Comparison of ENCODE assay signal across 9 mouse cellular contexts in genomic region chr6:29396714-29397540, GRCm38 (mm10). TPM values are rescaled to one million over a fixed set of nuclear protein-coding genes. Genes with fewer than 3 reads are reported as not detected.
DNase-seq lines count a peak whose midpoint lies in the region; ATAC-seq and TF ChIP-seq lines count a peak whose summit lies in the region.
"Had no signal": no experiment of that assay in that cellular context is flagged by ENCODE, and none has a peak within 500 bp of the region (broad histone marks: within the 10 kb centered on the region; RNA-seq: fewer than 3 reads in every experiment).

No protein-coding gene starts in this region.

- H3K36me3 ChIP-seq in heart, adult 2 months (ENCODE audit: control insufficient read depth, insufficient read depth, low read length), result no peaks in the 10 kb centered on the region
- no peaks in the 10 kb centered on the region for H3K36me3 ChIP-seq in C2C12 (ENCODE audit: control insufficient read depth, insufficient read depth)
- H3K36me3 ChIP-seq in hindbrain, embryonic 11.5 days (ENCODE audit: control insufficient read depth, insufficient read depth, low read length), result no peaks in the 10 kb centered on the region
- no peaks in the 10 kb centered on the region for H3K36me3 ChIP-seq in midbrain, embryonic 11.5 days (ENCODE audit: control insufficient read depth, insufficient read depth, low read length)

- H3K9me3 ChIP-seq in hindbrain, embryonic 11.5 days (ENCODE audit: control insufficient read depth, low read length), result no peaks in the 10 kb centered on the region
- H3K9me3 ChIP-seq in midbrain, embryonic 11.5 days (ENCODE audit: control insufficient read depth, low read length), result no peaks in the 10 kb centered on the region

- no peaks in the 10 kb centered on the region; the same call in 1 of the 2 replicates for H3K27me3 ChIP-seq in heart, adult 2 months (ENCODE audit: control insufficient read depth, insufficient read depth, low read length)
- H3K27me3 ChIP-seq in C2C12 (ENCODE audit: control insufficient read depth, insufficient read depth, insufficient read length), result peaks cover 3% of the 10 kb centered on the region
- H3K27me3 ChIP-seq in hindbrain, embryonic 11.5 days (ENCODE audit: control insufficient read depth, insufficient read depth, low read length), result peaks cover 9% of the 10 kb centered on the region; the same call in 1 of the 2 replicates
- peaks cover 5% of the 10 kb centered on the region; the same call in 1 of the 2 replicates for H3K27me3 ChIP-seq in midbrain, embryonic 11.5 days (ENCODE audit: control insufficient read depth, insufficient read depth, low read length)

- H3K4me2 ChIP-seq in hindbrain, embryonic 11.5 days (replicated peaks; ENCODE audit: low read depth, low read length), result peak overlapping the region; percentile 88
- H3K4me2 ChIP-seq in midbrain, embryonic 11.5 days, result peak overlapping the region; percentile 81

- ATAC-seq in hindbrain, embryonic 11.5 days (ENCODE audit: low FRiP score), result peak; percentile 83
- ATAC-seq in midbrain, embryonic 11.5 days (ENCODE audit: low FRiP score), result peak; percentile 86

- H3K27ac ChIP-seq in heart, adult 2 months, result 0 out of 2 replicates have a peak overlapping the region, but pooled peaks have one; percentile 38
- peak overlapping the region; percentile 51 for H3K27ac ChIP-seq in hindbrain, embryonic 11.5 days (ENCODE audit: low read depth, low read length)
- no peak overlapping the region; the same call in 1 of the 2 replicates for H3K27ac ChIP-seq in midbrain, embryonic 11.5 days (ENCODE audit: low read depth, low read length)
- H3K27ac ChIP-seq: macrophage had no signal

- H3K4me1 ChIP-seq in heart, adult 2 months (ENCODE audit: control insufficient read depth, insufficient read depth, low read length), result 0 out of 2 replicates have a peak, but pooled peaks cover 2% of the 10 kb centered on the region
- H3K4me1 ChIP-seq in hindbrain, embryonic 11.5 days (replicated peaks; ENCODE audit: control insufficient read depth, insufficient read depth, low read length), result peaks cover 3% of the 10 kb centered on the region
- peaks cover 4% of the 10 kb centered on the region for H3K4me1 ChIP-seq in midbrain, embryonic 11.5 days (ENCODE audit: control insufficient read depth, insufficient read depth, low read length)

- no peak for DNase-seq in heart, adult 2 months
- DNase-seq in heart, adult 18-20 months, result no peak
- peak; percentile 40 for DNase-seq in brain, embryonic 14.5 days (ENCODE audit: low read depth)
- peak; percentile 58 for DNase-seq in hindbrain, embryonic 11.5 days (ENCODE audit: low spot score)
- peak; percentile 95 for DNase-seq in midbrain, embryonic 11.5 days (ENCODE audit: low spot score, missing footprints)
- no peak for DNase-seq in urinary bladder, postnatal 4 days (ENCODE audit: low spot score in 2 of 2)
- DNase-seq in adipocyte (ENCODE audit: low spot score), result no peak

- TF ChIP-seq CTCF in heart, adult 2 months (IDR thresholded peaks at IDR 0.05), result no peak
- TF ChIP-seq CTCF in C2C12 (IDR thresholded peaks at IDR 0.05; ENCODE audit: control insufficient read depth, insufficient read depth, insufficient read length), result no peak
- TF ChIP-seq CTCF in brain, embryonic 14.5 days (IDR thresholded peaks at IDR 0.05; ENCODE audit: borderline replicate concordance, extremely low read depth, insufficient read depth, insufficient read length), result no peak

- peak overlapping the region; percentile 94 for H3ac ChIP-seq in C2C12 (ENCODE audit: control insufficient read depth, insufficient read length, low read depth)

- H3K79me3 ChIP-seq in C2C12 (ENCODE audit: low read depth), result no peaks in the 10 kb centered on the region

- TF ChIP-seq EP300 in heart, adult 2 months (IDR thresholded peaks at IDR 0.05; ENCODE audit: insufficient read depth, low read depth, low read length), result no peak

- H3K9ac ChIP-seq in heart, adult 2 months (ENCODE audit: low read depth, low read length), result peak overlapping the region; percentile 79
- peak overlapping the region; percentile 79 for H3K9ac ChIP-seq in hindbrain, embryonic 11.5 days (ENCODE audit: low read depth, low read length)
- peak overlapping the region; percentile 78 for H3K9ac ChIP-seq in midbrain, embryonic 11.5 days (ENCODE audit: low read length)

- intact Hi-C loops in heart, adult 2 months (cut with DNase I), result loop anchor here (10.0 kb wide), 1 partner anchor 248 kb away; no protein-coding TSS in a partner anchor

- no peak for TF ChIP-seq POLR2A in heart, adult 2 months (IDR thresholded peaks at IDR 0.05; ENCODE audit: insufficient read depth, low read depth, low read length)
- TF ChIP-seq POLR2A in brain, embryonic 14.5 days (IDR thresholded peaks at IDR 0.05; ENCODE audit: borderline replicate concordance, extremely low read depth, insufficient read depth, insufficient read length, poor library complexity, severe bottlenecking), result no peak

- no peaks in the 10 kb centered on the region for H3K79me2 ChIP-seq in heart, adult 2 months (replicated peaks; ENCODE audit: control insufficient read depth, insufficient read depth, low read length)
- no peaks in the 10 kb centered on the region for H3K79me2 ChIP-seq in C2C12 (ENCODE audit: control insufficient read depth, insufficient read depth)

- 18% methylated on average over 24 of the region's 24 CpGs for WGBS in heart, adult 2 months
- WGBS in hindbrain, embryonic 11.5 days, result 2% methylated on average over 20 of the region's 24 CpGs
- 1% methylated on average over 24 of the region's 24 CpGs for WGBS in midbrain, embryonic 11.5 days

- H3K4me3 ChIP-seq in heart, adult 2 months, result peak overlapping the region; percentile 65
- peak overlapping the region; percentile 21 for H3K4me3 ChIP-seq in C2C12 (ENCODE audit: insufficient read depth, poor library complexity, severe bottlenecking)
- H3K4me3 ChIP-seq in hindbrain, embryonic 11.5 days (ENCODE audit: low read depth, low read length), result peak overlapping the region; percentile 68
- peak overlapping the region; percentile 64 for H3K4me3 ChIP-seq in midbrain, embryonic 11.5 days (ENCODE audit: low read depth, low read length)

TF ChIP-seq in C2C12, 6 proteins besides CTCF, POLR2A, EP300 and RAD21:
- TF ChIP-seq CEBPB (IDR thresholded peaks at IDR 0.05; ENCODE audit: low read depth), result no peak
- TF ChIP-seq MYOG (IDR thresholded peaks at IDR 0.05; ENCODE audit: control insufficient read depth, extremely low read depth, insufficient read length), result no peak
- TF ChIP-seq MAX (IDR thresholded peaks at IDR 0.05), result no peak
- TF ChIP-seq USF1 (IDR thresholded peaks at IDR 0.05; ENCODE audit: low read depth), result no peak
- no peak for TF ChIP-seq FOSL1 (IDR thresholded peaks at IDR 0.05; ENCODE audit: insufficient read depth, low read length, poor library complexity, severe bottlenecking)
- TF ChIP-seq MYOD1 (IDR thresholded peaks at IDR 0.05; ENCODE audit: control insufficient read depth, insufficient read length, low read depth), result no peak

RNA-seq across cellular contexts. Expression of gene Ccdc136, which starts 0.8 kb away (rescaled TPM):
- 1 to 10 TPM; 1.7 to 2.4 TPM for total RNA-seq in heart, adult 2 months (2021)
- 2.1 and 3.0 TPM in 2 replicates for polyA plus RNA-seq in heart, adult 2 months (2012; rRNA removed)
- 1 to 10 TPM; 1.6 to 2.1 TPM for total RNA-seq in heart, adult 18-20 months (2021)
- polyA plus RNA-seq in C2C12 (2012; fragmentation: generic; extraction: Trizol), result 8.1 TPM
- polyA plus RNA-seq in brain, embryonic 14.5 days (2012; rRNA removed), result 44.5 and 46.7 TPM in 2 replicates
- polyA plus RNA-seq in hindbrain, embryonic 11.5 days (2014; fragmentation: Nextera tagmentation; extraction: Ambion mirVana), result 25.4 and 27.0 TPM in 2 replicates
- polyA plus RNA-seq in midbrain, embryonic 11.5 days (2014; fragmentation: Nextera tagmentation; extraction: Ambion mirVana), result 20.5 and 22.4 TPM in 2 replicates
- polyA plus RNA-seq: macrophage had no signal

RNA-seq across cellular contexts. Expression of gene Opn1sw, which starts 8.7 kb away (rescaled TPM):
- total RNA-seq in heart, adult 2 months (2021), result not detected
- polyA plus RNA-seq in heart, adult 2 months (2012; rRNA removed), result 0.67 TPM in 1 of 2 replicates, not detected in the other
- not detected for total RNA-seq in heart, adult 18-20 months (2021)
- polyA plus RNA-seq in C2C12 (2012; fragmentation: generic; extraction: Trizol), result 0.06 TPM
- 0.11 and 0.32 TPM in 2 replicates for polyA plus RNA-seq in brain, embryonic 14.5 days (2012; rRNA removed)
- polyA plus RNA-seq in hindbrain, embryonic 11.5 days (2014; fragmentation: Nextera tagmentation; extraction: Ambion mirVana), result 0.10 and 0.31 TPM in 2 replicates
- polyA plus RNA-seq in midbrain, embryonic 11.5 days (2014; fragmentation: Nextera tagmentation; extraction: Ambion mirVana), result 0.19 and 0.25 TPM in 2 replicates
- polyA plus RNA-seq: macrophage had no signal

RNA-seq across cellular contexts. Expression of gene Flnc, which starts 36.1 kb away (rescaled TPM):
- total RNA-seq in heart, adult 2 months (2021), result 100 to 1,000 TPM; 192 to 222 TPM
- polyA plus RNA-seq in heart, adult 2 months (2012; rRNA removed), result 56.0 and 69.0 TPM in 2 replicates
- 100 to 1,000 TPM; 215 to 222 TPM for total RNA-seq in heart, adult 18-20 months (2021)
- polyA plus RNA-seq in C2C12 (2012; fragmentation: generic; extraction: Trizol), result 51.0 TPM
- polyA plus RNA-seq in brain, embryonic 14.5 days (2012; rRNA removed), result 3.2 and 9.7 TPM in 2 replicates
- polyA plus RNA-seq in hindbrain, embryonic 11.5 days (2014; fragmentation: Nextera tagmentation; extraction: Ambion mirVana), result 2.5 and 2.9 TPM in 2 replicates
- 1.8 and 2.5 TPM in 2 replicates for polyA plus RNA-seq in midbrain, embryonic 11.5 days (2014; fragmentation: Nextera tagmentation; extraction: Ambion mirVana)
- polyA plus RNA-seq: macrophage had no signal

RNA-seq across cellular contexts. Expression of gene Calu, which starts 49.1 kb away (rescaled TPM):
- total RNA-seq in heart, adult 2 months (2021), result 100 to 1,000 TPM; 227 to 232 TPM
- polyA plus RNA-seq in heart, adult 2 months (2012; rRNA removed), result 102 and 178 TPM in 2 replicates
- 100 to 1,000 TPM; 239 to 241 TPM for total RNA-seq in heart, adult 18-20 months (2021)
- polyA plus RNA-seq in C2C12 (2012; fragmentation: generic; extraction: Trizol), result 169 TPM
- polyA plus RNA-seq in brain, embryonic 14.5 days (2012; rRNA removed), result 98.1 and 118 TPM in 2 replicates
- 260 and 285 TPM in 2 replicates for polyA plus RNA-seq in hindbrain, embryonic 11.5 days (2014; fragmentation: Nextera tagmentation; extraction: Ambion mirVana)
- 265 and 278 TPM in 2 replicates for polyA plus RNA-seq in midbrain, embryonic 11.5 days (2014; fragmentation: Nextera tagmentation; extraction: Ambion mirVana)

Comparison
In these comparisons a context has a peak if more than half of its experiments do, and no peak if none do; other contexts are left out.
1. DNase-seq: peak in brain, embryonic 14.5 days (single experiment), hindbrain, embryonic 11.5 days (single experiment) and midbrain, embryonic 11.5 days (single experiment); none in heart, adult 2 months (0 of 2), heart, adult 18-20 months (0 of 2), urinary bladder, postnatal 4 days (0 of 2) and adipocyte (single experiment).
2. Peak in every context shown above with its lines, with median percentiles within 50 percentile points of each other: H3K4me3 ChIP-seq and H3K9ac ChIP-seq.